Mouse (Mus musculus): ENCODE results near the gene Tcerg1l.

Tcerg1l gene

DNA sequence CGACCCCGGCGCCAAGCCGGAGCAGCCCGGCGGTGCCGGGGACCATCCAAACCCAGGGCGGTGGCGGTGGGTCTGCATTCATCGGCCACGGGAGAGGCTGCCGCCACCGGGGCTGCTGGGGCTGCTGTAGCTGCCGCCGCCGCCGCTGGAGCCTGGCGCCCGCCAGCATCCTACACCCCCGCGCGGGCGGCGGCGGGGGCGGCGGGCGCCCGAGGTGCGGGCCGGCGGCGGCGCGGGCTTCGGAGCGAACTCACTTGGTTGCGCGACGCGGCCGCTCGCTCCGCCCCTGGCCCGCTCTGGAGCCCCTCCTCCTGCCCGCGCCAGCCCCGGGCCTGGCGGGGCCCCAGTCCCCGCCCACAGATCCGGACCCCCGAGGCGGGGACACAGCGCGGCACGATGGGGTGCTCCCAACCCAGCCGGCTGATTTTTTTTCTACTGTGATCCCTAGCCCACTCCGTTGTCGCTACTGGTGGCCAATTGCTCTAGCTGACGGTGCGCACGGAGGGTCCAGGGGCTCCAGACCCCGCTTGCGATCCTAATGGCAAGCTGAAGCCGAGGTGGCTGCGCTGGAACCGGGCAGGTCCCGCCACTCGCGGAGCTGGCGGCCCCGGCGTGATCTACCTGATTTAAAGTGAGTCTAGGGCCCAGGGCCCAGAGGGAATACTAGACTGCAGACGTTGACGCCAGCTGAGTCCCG is at the start of gene Tcerg1l:
Gene Tcerg1l (minus strand): TSS at position 246 of the 697 bp plus-strand sequence.
- in situ Hi-C loops (cut with MboI; ENCODE audit: low sequenced_read_pairs), result no loop called here

DNA sequence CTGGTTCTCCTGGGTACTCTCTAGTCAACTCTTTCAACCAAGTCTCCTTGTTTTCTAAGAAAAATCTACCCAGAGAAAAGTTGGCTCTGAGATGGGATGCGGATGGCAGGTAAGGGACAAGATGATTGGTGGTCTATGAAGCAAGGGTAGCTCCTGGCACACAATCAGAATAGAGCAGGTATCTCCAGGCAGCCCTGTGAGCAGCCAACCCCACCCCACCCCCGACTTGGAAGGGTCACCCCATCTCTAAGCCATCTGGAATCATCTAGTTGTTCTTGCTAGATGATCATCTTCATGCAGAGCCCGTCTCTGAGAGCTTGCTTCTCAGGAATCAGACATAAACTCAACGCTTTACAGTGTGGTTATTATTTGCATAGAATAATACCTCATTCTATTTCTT is 44.6 kb upstream of the Tcerg1l start:
- in situ Hi-C loops (cut with MboI; ENCODE audit: low sequenced_read_pairs), result loop anchor here (25.0 kb wide), 1 partner anchor 955 kb away; no protein-coding TSS in a partner anchor

DNA sequence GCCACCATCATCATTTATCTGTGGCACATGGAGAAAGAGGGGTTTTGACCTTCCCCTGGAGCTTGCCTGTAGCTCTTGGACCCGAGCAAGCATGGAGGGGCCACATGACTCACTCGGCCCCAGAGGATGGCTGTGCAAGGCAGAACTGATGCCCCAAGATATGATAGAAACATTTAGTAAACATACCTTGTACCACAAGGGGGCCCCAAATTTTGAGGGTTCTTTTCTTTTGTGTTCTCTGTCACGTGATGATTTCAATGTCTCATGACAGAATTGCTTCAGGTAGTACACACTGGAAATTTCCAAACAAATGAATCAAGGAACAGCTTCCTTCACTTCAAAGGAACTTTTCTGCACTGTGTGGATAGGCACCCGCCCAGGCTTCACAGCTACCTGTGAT is 35.0 kb upstream of the Tcerg1l start:
- in situ Hi-C loops (cut with MboI; ENCODE audit: low sequenced_read_pairs), result loop anchor here (25.0 kb wide), 1 partner anchor 945 kb away; no protein-coding TSS in a partner anchor

DNA sequence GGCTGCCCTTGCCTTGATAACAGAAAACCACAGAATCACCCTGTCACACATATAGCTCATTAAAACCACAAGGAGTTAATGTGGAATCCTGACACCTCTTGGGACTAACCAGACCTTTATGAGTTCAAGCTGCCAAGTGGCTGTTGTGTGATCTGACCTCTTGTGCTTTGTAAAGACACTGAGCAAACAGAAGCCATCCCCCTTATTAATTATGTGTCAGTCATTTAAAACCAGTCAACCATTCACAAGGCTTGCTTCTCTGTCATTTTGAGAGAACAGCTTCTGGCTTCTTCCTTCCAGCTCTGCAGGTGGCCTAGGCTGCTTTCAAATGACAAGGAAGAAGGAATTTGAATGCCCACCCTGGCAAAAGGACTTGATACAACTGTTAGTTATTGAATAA is 33.9 kb upstream of the Tcerg1l start:
- in situ Hi-C loops (cut with MboI; ENCODE audit: low sequenced_read_pairs), result loop anchor here (25.0 kb wide), 1 partner anchor 944 kb away; no protein-coding TSS in a partner anchor

DNA sequence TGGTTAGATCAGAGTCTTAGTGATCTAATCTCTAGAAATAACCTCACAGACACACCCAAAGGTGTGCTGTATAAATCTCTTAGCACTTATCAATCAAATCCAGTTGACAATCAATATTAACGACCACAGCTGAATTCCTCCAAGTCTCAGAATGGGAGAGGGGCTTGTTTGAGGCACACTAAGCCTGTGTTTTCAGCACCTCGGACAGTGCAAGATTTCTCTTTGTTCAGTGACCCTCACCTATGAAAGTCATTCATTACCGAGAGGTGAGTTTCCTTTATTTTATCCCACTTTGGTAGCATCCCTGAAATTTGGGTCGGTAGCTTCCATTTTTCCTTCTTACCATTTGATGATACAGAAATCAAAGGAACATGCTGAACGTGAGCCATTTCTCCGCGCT is 32.4 kb upstream of the Tcerg1l start:
- in situ Hi-C loops (cut with MboI; ENCODE audit: low sequenced_read_pairs), result loop anchor here (25.0 kb wide), 1 partner anchor 943 kb away; no protein-coding TSS in a partner anchor

DNA sequence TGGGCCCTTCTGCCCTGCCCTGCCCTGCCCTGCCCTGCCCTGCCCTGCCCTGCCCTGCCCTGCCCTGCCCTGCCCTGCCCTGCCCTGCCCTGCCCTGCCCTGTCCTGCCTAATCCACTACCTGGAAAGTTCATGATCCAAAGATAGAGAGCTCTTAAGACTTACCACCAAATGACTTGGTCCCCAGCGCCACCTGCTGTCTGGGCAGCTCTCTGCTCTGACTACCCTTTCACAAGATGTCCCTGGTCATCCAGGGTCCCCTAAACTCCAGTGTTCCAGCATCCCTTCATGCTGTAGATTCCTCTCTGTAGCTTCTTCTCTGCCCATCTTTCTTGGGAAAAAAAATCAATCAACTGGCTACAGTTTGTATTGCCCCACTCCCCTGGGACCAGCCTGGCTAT is 31.3 kb upstream of the Tcerg1l start:
- in situ Hi-C loops (cut with MboI; ENCODE audit: low sequenced_read_pairs), result loop anchor here (25.0 kb wide), 1 partner anchor 942 kb away; no protein-coding TSS in a partner anchor

DNA sequence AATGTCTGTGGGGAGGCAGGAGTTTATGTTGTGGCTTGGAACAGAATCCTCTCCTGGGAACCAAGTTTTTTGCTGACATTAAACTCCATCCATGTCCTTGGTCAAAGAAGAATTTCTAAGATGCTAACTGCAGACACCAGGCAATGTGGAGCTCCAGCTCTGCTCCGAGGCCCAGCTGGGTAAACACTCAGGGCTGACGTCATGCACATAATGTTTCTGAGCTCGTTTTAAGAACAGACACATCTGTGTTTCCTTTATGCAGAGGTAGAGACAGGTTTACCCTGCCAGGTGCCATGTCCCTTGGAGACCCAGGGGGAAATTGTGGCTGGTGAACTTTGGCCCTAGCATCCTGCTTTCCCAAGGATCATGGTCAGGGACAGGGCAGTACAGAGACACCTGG is 29.9 kb upstream of the Tcerg1l start:
- in situ Hi-C loops (cut with MboI; ENCODE audit: low sequenced_read_pairs), result loop anchor here (25.0 kb wide), 1 partner anchor 940 kb away; no protein-coding TSS in a partner anchor

DNA sequence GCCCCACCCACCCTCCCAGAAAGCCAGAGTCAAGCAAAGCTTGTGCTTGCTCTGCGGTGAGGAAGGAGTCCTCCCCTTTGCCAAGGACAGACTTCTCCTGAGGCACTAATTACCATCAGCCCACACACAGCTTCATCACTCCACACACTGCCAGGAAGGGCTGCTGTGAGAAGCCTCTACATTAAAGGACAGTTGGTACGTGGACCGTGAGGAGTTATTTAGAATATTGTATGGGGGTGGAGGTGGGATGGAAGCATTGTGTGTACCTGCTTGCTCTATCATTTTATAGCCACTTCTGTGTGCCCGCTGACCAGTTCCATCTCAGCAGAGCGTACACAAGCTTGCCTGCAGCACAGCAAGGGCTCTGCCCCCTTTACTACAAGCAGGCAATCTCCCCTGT is 16.0 kb upstream of the Tcerg1l start:
- in situ Hi-C loops (cut with MboI; ENCODE audit: low sequenced_read_pairs), result no loop called here

DNA sequence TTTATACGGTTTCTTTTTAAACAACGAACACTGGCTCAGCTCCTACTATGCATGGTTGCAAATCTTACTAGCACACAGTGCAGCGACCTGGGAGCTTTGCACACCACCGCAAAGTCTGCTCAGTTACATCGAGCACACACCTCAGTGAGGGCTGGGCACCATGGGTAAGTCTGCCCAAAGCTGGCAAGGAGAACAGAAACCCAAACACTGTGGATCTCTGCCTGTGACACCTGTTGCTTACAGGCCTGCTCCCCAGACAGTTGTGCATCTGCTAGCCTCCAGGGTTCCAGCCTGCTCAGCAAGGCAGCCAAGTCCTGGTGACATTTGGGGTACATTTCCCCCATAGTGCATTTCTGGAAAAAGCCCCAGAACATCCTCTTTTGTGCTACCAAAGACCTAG is 4.1 kb upstream of the Tcerg1l start:
- in situ Hi-C loops (cut with MboI; ENCODE audit: low sequenced_read_pairs), result no loop called here

DNA sequence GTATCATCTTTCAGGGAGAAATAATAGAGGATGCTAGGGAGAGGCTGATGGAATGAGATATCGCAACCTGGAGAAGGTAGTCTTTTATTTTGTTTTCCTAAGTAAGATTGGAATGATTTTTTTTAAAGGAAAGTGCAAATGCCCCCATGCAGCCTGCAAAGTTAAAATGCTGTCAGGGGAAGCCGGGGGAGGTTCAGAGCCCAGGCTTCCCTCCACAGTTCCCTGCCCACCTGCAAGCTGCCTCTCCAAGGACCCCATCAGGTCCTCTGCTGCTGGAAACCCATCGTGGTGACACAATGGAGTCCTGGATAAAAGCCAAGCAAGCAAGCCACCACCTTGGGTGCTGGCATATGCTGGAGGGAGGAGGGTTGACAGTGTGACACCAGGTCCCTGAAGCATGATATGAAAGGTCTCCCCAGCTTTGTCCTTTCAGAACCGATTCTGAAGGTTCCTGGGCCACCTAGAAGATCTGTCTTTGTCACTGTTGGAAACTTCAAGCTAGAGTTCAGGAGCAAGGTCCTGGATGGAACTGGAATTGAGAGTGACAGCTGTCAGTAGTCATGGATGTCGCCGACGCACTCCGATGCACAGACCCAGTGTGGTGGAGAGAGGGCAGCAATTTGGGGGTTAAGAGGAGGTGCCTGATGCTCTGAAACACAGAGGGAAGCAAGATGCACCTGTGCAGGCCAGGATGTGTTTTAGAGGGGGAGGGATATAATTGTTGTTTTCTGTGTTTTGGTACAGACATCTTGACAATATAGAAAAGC is 3.2 kb upstream of the Tcerg1l start:
- in situ Hi-C loops (cut with MboI; ENCODE audit: low sequenced_read_pairs), result no loop called here

DNA sequence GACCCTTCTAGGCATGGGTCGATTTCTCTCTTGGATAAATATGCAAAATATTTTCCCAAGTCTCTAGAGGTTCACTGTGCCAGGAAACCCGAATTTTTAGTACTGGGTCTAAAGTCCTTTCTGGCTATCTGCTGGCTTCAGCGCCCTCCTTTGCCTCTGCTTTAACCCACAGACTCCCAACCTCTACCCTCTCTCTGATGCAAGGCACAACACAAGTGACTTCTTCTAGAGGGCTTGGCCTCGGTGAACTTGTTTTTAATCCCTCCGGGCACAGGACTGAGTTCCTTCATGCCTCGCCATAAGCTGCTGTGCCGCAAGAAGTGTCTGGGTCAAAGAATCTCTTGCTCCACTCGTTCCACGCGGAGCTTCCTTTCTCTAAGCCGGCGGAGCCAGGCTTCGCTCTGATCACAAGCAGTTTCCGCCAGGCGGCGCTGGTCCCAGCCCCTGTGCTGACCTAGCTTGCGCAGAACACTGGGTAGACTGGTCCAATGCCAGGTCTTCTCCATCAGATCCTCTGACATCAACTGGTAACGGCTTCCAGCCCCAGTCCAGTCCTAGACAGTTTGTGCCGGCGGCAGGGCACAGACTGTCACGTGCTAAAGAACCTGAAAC is 758 bp upstream of the Tcerg1l start:
- in situ Hi-C loops (cut with MboI; ENCODE audit: low sequenced_read_pairs), result no loop called here

DNA sequence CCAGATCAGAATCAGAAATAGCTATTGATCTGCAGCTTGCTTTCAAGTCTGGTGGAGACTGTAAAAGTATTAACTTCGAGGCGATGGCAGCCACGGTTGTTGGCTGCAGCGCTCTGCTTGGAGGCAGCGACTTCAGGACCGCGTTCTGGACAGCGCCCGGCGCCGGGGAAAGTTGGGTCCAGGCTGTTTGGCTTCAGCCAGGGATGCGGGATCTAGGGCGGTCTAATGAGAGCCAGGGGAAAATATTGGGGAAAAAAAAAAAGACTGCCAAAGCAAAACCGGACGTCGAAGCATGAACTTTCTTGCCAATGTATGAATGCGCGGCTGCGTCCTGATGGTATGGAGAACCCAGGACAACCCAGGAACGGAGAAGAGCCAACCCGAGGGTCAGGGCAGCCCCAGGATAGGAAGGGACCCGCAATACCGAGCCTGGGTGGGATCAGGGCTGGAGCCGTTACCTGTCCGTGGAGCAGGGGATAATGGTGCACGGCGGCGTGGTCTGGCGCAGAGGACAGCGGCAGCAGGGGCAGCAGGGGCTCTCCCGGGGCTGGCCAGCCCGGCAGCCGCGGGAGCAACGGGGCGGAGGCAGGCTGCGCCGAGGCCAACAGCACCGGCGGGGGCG is 556 bp downstream of the Tcerg1l start:
- in situ Hi-C loops (cut with MboI; ENCODE audit: low sequenced_read_pairs), result no loop called here

DNA sequence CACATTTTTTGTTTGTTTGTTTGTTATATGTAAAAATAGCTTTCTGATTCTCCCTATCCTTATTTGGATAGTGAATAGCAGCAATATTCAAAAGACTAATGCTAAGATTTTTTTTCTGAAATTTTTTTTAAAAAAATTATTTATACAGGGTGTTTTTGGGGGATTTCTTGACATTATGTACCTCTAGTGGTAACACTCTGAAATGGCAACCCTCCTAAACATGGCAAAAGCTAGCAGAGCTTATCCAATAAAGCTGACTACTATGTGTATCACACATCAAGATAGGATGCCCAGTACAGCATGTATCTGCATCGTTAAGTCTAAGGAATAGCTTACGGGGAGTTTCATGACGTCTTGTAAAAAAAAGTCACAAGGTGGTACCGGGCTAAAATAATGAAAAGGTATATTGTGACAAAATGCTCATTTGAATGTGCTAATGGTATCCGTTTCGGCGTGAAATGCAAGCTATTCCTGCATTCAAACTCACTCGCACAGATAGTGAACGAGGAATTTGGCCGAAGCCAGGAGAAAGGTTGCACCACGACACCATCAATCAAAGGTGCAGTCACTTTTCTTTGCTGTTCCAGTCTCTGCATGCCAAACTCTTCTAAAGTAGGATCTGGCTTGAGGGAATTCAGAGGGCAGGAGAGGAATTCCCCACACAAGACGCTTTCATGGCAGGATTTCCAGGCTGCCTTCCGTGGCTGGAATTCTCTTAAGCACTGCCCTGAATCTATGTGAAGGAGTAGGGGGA is 1.2 kb downstream of the Tcerg1l start:
- in situ Hi-C loops (cut with MboI; ENCODE audit: low sequenced_read_pairs), result no loop called here

DNA sequence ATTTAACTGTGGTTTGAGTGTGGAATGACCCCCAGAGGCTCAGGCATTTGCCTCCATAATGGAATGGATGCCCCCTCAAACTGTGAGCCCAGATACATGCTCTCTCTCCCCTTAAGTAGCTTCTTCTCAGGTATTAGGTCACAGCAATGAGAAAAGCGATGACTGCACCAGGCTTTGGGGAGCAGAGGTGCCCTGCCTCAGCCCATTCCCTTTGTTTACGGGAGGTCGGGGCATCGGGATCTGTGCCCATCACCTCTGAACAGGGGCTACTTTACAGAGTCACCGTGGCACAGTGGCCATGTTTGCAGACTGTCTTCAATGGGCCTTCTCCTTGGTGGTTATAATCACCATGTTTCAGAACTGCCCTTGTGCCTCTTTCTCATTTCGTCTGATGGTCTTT is 7.6 kb downstream of the Tcerg1l start:
- in situ Hi-C loops (cut with MboI; ENCODE audit: low sequenced_read_pairs), result no loop called here

DNA sequence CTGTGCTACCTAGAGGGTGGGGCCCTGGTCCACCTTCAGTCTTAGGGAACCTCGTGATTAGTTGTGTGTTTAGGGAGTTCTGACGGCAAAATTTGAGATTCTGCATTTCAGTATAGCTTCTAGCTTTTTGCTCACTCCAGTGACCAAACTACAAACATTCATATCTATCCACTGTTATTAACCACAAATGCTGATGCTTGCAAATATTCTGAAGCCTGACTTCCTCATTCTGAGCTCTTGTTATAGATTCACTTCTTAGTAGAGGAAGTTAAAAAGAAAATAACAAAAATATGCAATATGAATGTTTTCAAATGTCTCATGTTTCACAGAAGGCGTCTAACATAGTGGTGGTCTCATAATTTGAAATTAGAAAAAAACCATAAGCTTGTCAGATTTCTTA is 8.5 kb downstream of the Tcerg1l start:
- in situ Hi-C loops (cut with MboI; ENCODE audit: low sequenced_read_pairs), result no loop called here

DNA sequence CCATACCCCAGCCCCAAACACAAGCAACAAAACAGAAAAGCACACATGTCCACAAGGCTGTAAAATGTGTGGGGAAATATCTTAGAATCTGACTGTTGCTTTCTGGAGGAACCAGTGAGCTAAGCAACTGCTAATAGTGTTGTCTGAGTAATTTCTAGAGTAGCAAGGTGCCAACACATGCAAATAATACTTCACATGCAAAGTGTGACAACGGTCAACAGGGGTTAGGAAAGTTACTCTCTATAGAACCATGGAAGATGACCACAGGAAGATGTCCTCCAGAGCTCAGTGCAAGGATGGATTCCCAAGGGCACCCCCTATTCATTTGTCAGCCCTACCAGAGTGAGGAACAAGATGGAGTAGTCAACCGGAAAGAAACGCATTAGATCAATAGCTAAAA is 18.3 kb downstream of the Tcerg1l start:
- in situ Hi-C loops (cut with MboI; ENCODE audit: low sequenced_read_pairs), result no loop called here

DNA sequence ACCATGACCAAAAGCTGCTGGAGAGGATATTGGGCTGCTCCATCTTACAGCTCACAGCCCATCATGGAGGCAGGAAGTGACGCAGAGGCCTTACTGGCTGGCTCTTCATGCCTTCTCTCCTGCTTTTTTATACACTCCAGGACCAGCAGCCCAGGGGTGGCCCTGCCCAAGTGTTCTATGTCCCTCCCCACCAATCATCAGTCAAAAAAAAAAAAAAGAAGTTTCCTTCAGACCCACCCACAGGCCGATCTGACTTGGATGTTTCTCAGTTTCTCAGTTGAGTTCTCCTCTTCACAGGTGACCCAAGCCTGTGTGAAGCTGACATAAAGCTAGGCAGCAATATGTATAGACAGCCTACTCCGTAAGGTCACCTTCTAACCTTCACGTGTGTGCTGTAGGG is 19.0 kb downstream of the Tcerg1l start:
- in situ Hi-C loops (cut with MboI; ENCODE audit: low sequenced_read_pairs), result no loop called here

DNA sequence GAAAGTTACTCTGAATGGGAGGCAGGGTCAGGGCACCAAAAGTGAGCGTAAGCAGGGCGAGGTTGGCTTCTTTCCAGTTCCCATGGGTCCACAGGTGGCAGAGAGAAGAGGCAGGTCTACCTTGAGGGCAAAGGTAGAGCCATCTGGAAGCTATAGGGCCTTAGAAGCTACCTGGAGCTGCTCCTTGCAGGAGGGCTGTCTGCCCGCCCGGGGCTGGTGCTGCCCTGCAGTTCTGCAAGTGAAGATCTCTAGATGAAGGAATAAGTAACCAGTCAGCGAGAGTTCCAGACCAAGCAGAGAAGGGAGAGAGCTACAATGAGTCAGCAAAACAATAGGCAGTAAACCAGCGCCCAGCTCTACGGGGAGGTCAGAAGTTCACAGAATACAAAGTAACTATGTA is 22.0 kb downstream of the Tcerg1l start:
- in situ Hi-C loops (cut with MboI; ENCODE audit: low sequenced_read_pairs), result no loop called here

DNA sequence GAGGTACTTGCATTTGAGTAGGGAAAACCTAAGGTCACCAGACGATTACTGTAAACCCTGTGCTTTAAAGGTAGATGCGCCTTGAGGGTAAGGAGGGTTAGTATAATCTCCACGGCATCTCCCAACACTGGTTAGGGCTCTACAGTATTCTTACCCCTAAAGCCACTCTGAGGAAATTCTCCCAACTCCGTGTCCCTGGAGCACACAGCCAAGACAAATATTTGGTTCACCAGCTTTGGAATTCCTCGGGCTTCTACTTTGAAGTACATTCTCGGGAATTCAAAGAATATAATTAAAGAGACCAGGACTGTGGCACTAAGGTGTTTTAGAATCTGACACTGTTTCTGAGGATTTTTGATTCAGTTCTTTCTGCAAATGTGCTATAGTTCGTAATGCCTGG is 23.2 kb downstream of the Tcerg1l start:
- in situ Hi-C loops (cut with MboI; ENCODE audit: low sequenced_read_pairs), result no loop called here

DNA sequence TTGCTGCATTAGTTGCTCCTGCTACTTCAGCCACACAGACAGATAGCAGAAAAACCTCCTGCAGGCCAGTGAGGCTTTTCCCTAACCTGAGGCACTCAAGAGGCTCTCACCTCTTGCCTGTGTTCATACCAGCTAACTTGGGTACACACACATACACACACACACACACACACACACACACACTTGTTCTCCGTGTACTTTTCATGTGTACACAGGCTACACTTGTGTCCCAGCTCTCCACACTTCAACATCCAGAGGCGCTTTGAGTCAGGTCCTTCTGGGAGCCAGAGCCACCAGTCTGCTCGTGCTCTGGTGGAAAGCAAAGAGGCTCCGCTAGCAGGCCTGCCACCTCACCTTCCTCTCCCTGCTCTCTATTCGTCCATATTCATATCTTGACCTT is 24.0 kb downstream of the Tcerg1l start:
- in situ Hi-C loops (cut with MboI; ENCODE audit: low sequenced_read_pairs), result no loop called here

DNA sequence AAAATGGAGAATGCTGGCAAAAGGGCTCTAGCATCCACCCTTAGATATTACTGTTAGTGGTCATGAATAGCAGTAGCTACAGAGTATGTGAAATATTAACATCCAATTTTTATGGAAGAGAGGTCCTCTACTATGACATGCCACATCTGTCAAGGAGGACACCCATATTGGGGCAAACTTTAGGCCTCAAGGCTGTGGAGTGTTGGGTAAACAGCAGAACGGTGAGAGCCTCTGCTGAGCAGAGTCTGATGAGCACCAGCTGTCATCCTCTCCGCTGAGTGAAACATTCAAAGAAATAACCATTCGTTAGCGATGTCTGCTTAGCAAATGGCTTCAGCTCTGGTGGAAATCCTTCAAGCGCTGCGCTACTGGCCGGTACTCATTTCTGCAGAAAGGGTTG is 30.0 kb downstream of the Tcerg1l start:
- in situ Hi-C loops (cut with MboI; ENCODE audit: low sequenced_read_pairs), result no loop called here
